Mouse (Mus musculus): Measurements from ENCODE around the gene Dis3l2. TPM values are rescaled to one million over a fixed set of nuclear protein-coding genes. Genes with fewer than 3 reads are reported as not detected.

Gene Dis3l2
- polyA plus RNA-seq, 1 experiment from 2014 or later, result 37.7 TPM

DNA sequence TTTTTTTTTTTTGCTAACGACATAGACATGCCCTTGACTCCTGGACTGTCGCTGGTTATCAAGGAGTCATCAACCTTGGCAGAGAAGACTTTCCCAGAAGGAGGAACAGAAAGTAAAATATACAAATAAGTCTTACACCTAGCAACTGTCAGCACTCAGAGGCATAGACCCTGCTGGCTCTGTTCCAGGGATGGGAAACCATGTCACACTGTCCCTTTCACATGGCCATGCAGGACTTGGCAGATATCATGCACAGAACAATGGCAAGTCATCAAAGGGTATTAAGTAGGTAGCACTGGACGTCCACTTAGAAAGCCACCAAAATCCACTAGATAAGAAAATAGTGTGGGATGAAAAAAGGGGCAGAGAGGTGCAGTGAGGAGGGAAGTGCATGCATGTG, 46.5 kb downstream of the Dis3l2 start:
- H3K4me2 ChIP-seq (ENCODE audit: low read depth), result no peak overlapping the region
- peaks cover 2% of the 10 kb centered on the region; the same call in 1 of the 2 replicates for H3K36me3 ChIP-seq (ENCODE audit: control insufficient read depth, insufficient read depth, low read length)
- H3K9me3 ChIP-seq (ENCODE audit: control insufficient read depth, low read length), result no peaks in the 10 kb centered on the region
- H3K4me1 ChIP-seq (ENCODE audit: control insufficient read depth, insufficient read depth, low read length), result no peaks in the 10 kb centered on the region
- no peak for DNase-seq (ENCODE audit: low spot score)
- WGBS, result 89% methylated on average over 3 of the region's 3 CpGs
- ATAC-seq (ENCODE audit: insufficient read depth, low FRiP score, low TSS enrichment), result no peak
- no peak overlapping the region for H3K9ac ChIP-seq (ENCODE audit: low read length)
- H3K27ac ChIP-seq (ENCODE audit: low read depth, low read length), result no peak overlapping the region
- no peaks in the 10 kb centered on the region for H3K27me3 ChIP-seq (ENCODE audit: control insufficient read depth, insufficient read depth, low read length)
- no peak overlapping the region for H3K4me3 ChIP-seq (ENCODE audit: low read depth, low read length)

- Histone ChIP-seq H3K9ac (ENCODE audit: low read length) (no peak overlapping the region), H3K27ac (ENCODE audit: low read depth, low read length) (no peak overlapping the region), H3K36me3 (ENCODE audit: control insufficient read depth, insufficient read depth, low read length) (peaks cover 2% of the 10 kb centered on the region; the same call in 1 of the 2 replicates), H3K27me3 (ENCODE audit: control insufficient read depth, insufficient read depth, low read length) (no peaks in the 10 kb centered on the region), H3K4me3 (ENCODE audit: low read depth, low read length) (no peak overlapping the region), H3K4me1 (ENCODE audit: control insufficient read depth, insufficient read depth, low read length) (no peaks in the 10 kb centered on the region), H3K9me3 (ENCODE audit: control insufficient read depth, low read length) (no peaks in the 10 kb centered on the region), H3K4me2 (ENCODE audit: low read depth) (no peak overlapping the region)
- no peak for DNase-seq (ENCODE audit: low spot score)
- 85% methylated on average over 8 of the region's 8 CpGs for WGBS
- ATAC-seq (ENCODE audit: insufficient read depth, low FRiP score, low TSS enrichment), result no peak
Observed at GRCm38 (mm10) chr1:86753416-86753815, 49.8 kb downstream of the Dis3l2 start.

DNA sequence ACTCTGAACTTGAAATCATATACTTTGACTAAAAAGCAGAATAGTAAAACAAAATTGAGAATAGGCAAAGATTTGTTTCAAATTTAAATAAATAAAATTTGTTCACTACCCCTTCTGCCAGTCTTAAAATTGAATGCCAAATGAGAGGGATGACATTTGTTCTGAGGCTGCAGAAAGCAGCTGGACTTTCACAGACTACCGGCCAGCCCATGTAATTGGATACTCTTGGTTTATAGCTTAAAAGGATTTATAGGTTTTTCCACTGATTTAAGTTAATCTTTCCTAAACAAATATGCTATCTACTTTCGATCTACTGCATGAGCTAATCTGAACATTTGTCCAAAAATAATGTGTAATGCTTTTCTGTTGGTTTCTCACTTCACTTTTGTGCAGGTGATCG, 50.7 kb downstream of the Dis3l2 start:
- WGBS, result 75% methylated on average over 3 of the region's 3 CpGs

DNA sequence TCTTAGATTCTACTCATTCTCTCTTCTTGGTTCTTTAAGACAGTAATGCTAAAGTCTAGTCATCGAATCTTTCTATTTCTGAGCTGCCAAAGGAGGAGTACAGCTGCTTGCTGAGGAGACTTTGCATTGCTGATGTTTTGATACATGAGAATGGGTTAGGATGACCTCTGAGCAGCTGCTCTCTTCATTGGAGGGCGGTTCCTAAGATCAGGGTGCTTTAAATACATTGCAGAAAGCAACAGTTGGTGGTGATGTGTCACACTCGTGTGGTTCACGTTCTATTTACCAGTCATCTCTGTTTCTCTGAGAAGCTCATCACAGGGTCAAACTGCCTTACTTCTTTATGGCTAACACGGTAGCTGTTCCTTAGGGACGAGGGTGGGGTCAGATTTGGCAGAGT, 54.5 kb downstream of the Dis3l2 start:
- no peak for DNase-seq (ENCODE audit: low spot score)

More for the DNA sequence above, 50.7 kb downstream of the Dis3l2 start:
- Histone ChIP-seq H3K4me2 (ENCODE audit: low read depth) (no peak overlapping the region), H3K9me3 (ENCODE audit: control insufficient read depth, low read length) (no peaks in the 10 kb centered on the region), H3K36me3 (ENCODE audit: control insufficient read depth, insufficient read depth, low read length) (peaks cover 2% of the 10 kb centered on the region; the same call in 1 of the 2 replicates), H3K27ac (ENCODE audit: low read depth, low read length) (no peak overlapping the region), H3K4me3 (ENCODE audit: low read depth, low read length) (no peak overlapping the region), H3K27me3 (ENCODE audit: control insufficient read depth, insufficient read depth, low read length) (no peaks in the 10 kb centered on the region), H3K4me1 (ENCODE audit: control insufficient read depth, insufficient read depth, low read length) (no peaks in the 10 kb centered on the region), H3K9ac (ENCODE audit: low read length) (no peak overlapping the region)
- ATAC-seq (ENCODE audit: insufficient read depth, low FRiP score, low TSS enrichment) (no peak), DNase-seq (ENCODE audit: low spot score) (no peak)

GRCm38 (mm10) chr1:86762161-86762560, 58.6 kb downstream of the Dis3l2 start:
- H3K27ac ChIP-seq (ENCODE audit: low read depth, low read length), result no peak overlapping the region
- no peak overlapping the region for H3K9ac ChIP-seq (ENCODE audit: low read length)
- no peaks in the 10 kb centered on the region for H3K27me3 ChIP-seq (ENCODE audit: control insufficient read depth, insufficient read depth, low read length)
- H3K4me2 ChIP-seq (ENCODE audit: low read depth), result no peak overlapping the region
- WGBS, result 94% methylated on average over 6 of the region's 6 CpGs
- H3K4me1 ChIP-seq (ENCODE audit: control insufficient read depth, insufficient read depth, low read length), result no peaks in the 10 kb centered on the region
- DNase-seq (ENCODE audit: low spot score) (no peak), ATAC-seq (ENCODE audit: insufficient read depth, low FRiP score, low TSS enrichment) (no peak)
- H3K4me3 ChIP-seq (ENCODE audit: low read depth, low read length), result no peak overlapping the region
- peaks cover 4% of the 10 kb centered on the region for H3K36me3 ChIP-seq (ENCODE audit: control insufficient read depth, insufficient read depth, low read length)
- H3K9me3 ChIP-seq (ENCODE audit: control insufficient read depth, low read length), result no peaks in the 10 kb centered on the region

More for the DNA sequence above, 54.5 kb downstream of the Dis3l2 start:
- Histone ChIP-seq H3K9ac (ENCODE audit: low read length) (no peak overlapping the region), H3K27me3 (ENCODE audit: control insufficient read depth, insufficient read depth, low read length) (no peaks in the 10 kb centered on the region), H3K4me1 (ENCODE audit: control insufficient read depth, insufficient read depth, low read length) (no peaks in the 10 kb centered on the region), H3K36me3 (ENCODE audit: control insufficient read depth, insufficient read depth, low read length) (no peaks in the 10 kb centered on the region; the same call in none of the 2 replicates), H3K9me3 (ENCODE audit: control insufficient read depth, low read length) (no peaks in the 10 kb centered on the region), H3K4me2 (ENCODE audit: low read depth) (no peak overlapping the region), H3K27ac (ENCODE audit: low read depth, low read length) (no peak overlapping the region), H3K4me3 (ENCODE audit: low read depth, low read length) (no peak overlapping the region)
- WGBS, result 89% methylated on average over 6 of the region's 6 CpGs
- no peak for ATAC-seq (ENCODE audit: insufficient read depth, low FRiP score, low TSS enrichment)

GRCm38 (mm10) chr1:86801241-86801640, 97.6 kb downstream of the Dis3l2 start:
- H3K4me3 ChIP-seq (ENCODE audit: low read depth, low read length), result no peak overlapping the region
- ATAC-seq (ENCODE audit: insufficient read depth, low FRiP score, low TSS enrichment), result no peak
- H3K4me1 ChIP-seq (ENCODE audit: control insufficient read depth, insufficient read depth, low read length), result no peaks in the 10 kb centered on the region
- no peak overlapping the region for H3K9ac ChIP-seq (ENCODE audit: low read length)
- no peaks in the 10 kb centered on the region for H3K9me3 ChIP-seq (ENCODE audit: control insufficient read depth, low read length)
- no peak overlapping the region for H3K4me2 ChIP-seq (ENCODE audit: low read depth)
- no peaks in the 10 kb centered on the region for H3K27me3 ChIP-seq (ENCODE audit: control insufficient read depth, insufficient read depth, low read length)
- H3K36me3 ChIP-seq (ENCODE audit: control insufficient read depth, insufficient read depth, low read length), result no peaks in the 10 kb centered on the region
- WGBS, result 100% methylated on average over 2 of the region's 2 CpGs
- no peak for DNase-seq (ENCODE audit: low spot score)
- no peak overlapping the region for H3K27ac ChIP-seq (ENCODE audit: low read depth, low read length)

GRCm38 (mm10) chr1:86811756-86812155, 108.1 kb downstream of the Dis3l2 start:
- Histone ChIP-seq H3K27me3 (ENCODE audit: control insufficient read depth, insufficient read depth, low read length) (no peaks in the 10 kb centered on the region), H3K4me1 (ENCODE audit: control insufficient read depth, insufficient read depth, low read length) (no peaks in the 10 kb centered on the region), H3K9me3 (ENCODE audit: control insufficient read depth, low read length) (no peaks in the 10 kb centered on the region), H3K9ac (ENCODE audit: low read length) (no peak overlapping the region), H3K4me2 (ENCODE audit: low read depth) (no peak overlapping the region), H3K27ac (ENCODE audit: low read depth, low read length) (no peak overlapping the region), H3K4me3 (ENCODE audit: low read depth, low read length) (no peak overlapping the region), H3K36me3 (ENCODE audit: control insufficient read depth, insufficient read depth, low read length) (no peaks in the 10 kb centered on the region)
- ATAC-seq (ENCODE audit: insufficient read depth, low FRiP score, low TSS enrichment), result no peak
- 83% methylated on average over 3 of the region's 3 CpGs for WGBS
- DNase-seq (ENCODE audit: low spot score), result no peak

GRCm38 (mm10) chr1:86822266-86822665, 118.7 kb downstream of the Dis3l2 start:
- DNase-seq (ENCODE audit: low spot score) (no peak), ATAC-seq (ENCODE audit: insufficient read depth, low FRiP score, low TSS enrichment) (no peak)
- no peak overlapping the region for H3K4me2 ChIP-seq (ENCODE audit: low read depth)
- no peak overlapping the region for H3K9ac ChIP-seq (ENCODE audit: low read length)
- no peaks in the 10 kb centered on the region for H3K36me3 ChIP-seq (ENCODE audit: control insufficient read depth, insufficient read depth, low read length)
- H3K4me1 ChIP-seq (ENCODE audit: control insufficient read depth, insufficient read depth, low read length), result no peaks in the 10 kb centered on the region
- H3K27me3 ChIP-seq (ENCODE audit: control insufficient read depth, insufficient read depth, low read length), result no peaks in the 10 kb centered on the region
- 69% methylated on average over 1 of the region's 1 CpGs for WGBS
- H3K27ac ChIP-seq (ENCODE audit: low read depth, low read length), result no peak overlapping the region
- no peak overlapping the region for H3K4me3 ChIP-seq (ENCODE audit: low read depth, low read length)
- no peaks in the 10 kb centered on the region for H3K9me3 ChIP-seq (ENCODE audit: control insufficient read depth, low read length)

GRCm38 (mm10) chr1:86834351-86834987, 130.9 kb downstream of the Dis3l2 start:
- ATAC-seq (ENCODE audit: insufficient read depth, low FRiP score, low TSS enrichment) (no peak), DNase-seq (ENCODE audit: low spot score) (no peak)
- Histone ChIP-seq H3K4me1 (ENCODE audit: control insufficient read depth, insufficient read depth, low read length) (peaks cover 3% of the 10 kb centered on the region; the same call in 1 of the 2 replicates), H3K27me3 (ENCODE audit: control insufficient read depth, insufficient read depth, low read length) (no peaks in the 10 kb centered on the region), H3K9me3 (ENCODE audit: control insufficient read depth, low read length) (no peaks in the 10 kb centered on the region), H3K4me3 (ENCODE audit: low read depth, low read length) (no peak overlapping the region), H3K27ac (ENCODE audit: low read depth, low read length) (no peak overlapping the region), H3K4me2 (ENCODE audit: low read depth) (no peak overlapping the region), H3K36me3 (ENCODE audit: control insufficient read depth, insufficient read depth, low read length) (no peaks in the 10 kb centered on the region), H3K9ac (ENCODE audit: low read length) (no peak overlapping the region)
- 74% methylated on average over 2 of the region's 2 CpGs for WGBS
